Mouse (Mus musculus) layer of hippocampus, postnatal 10 days (tissue): ENCODE measurements around the gene Gm10197. TPM values are rescaled to one million over a fixed set of nuclear protein-coding genes. Genes with fewer than 3 reads are reported as not detected.

Experiments
- DNase-seq, 2 experiments: peaks; one replicate each; pipeline ENCODE4 v3.0.0; 2021; ENCODE audit warnings: low spot score in 2 of 2
- total RNA-seq, 2 experiments: library from RNA; stranded (reverse); gene quantifications; 2 replicates each; pipeline ENCODE4 v1.2.3; 2021

Gene Gm10197
- total RNA-seq, 2 experiments from 2014 or later, result not detected

DNA sequence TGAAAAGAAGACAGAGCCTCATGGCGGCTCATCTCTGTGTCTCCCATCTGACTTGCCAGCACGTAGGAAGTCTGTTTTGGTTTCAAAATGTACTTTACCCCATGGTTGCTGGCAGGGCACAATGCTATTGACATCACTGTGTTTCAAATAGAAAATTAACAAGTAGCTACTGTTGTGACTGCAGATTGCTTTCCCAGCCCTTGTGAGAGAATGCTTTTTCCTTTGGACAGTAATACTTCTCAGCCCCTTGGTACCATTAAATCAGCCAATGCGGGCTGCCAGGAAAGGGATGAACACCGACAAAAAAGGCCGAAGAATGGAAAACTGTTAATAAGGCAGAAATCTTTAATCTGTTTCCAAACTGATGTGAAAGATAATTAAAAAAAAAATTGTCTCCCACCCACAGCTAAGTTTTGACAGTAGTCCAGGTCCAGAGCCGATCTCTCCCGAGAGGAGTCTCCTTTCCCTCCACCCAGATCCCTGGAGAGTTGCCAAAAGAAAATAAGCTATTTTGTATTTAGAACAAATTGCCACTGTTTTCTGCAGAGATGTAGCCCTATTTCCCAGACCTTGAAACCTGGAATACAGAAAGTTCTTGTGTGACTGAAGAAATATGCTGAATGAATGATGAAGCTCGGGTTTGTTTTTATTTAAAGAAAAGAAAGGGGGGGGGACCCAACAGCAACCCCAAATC, 11.2 kb downstream of the Gm10197 start:
- peak; percentile 38 to 56 for DNase-seq

DNA sequence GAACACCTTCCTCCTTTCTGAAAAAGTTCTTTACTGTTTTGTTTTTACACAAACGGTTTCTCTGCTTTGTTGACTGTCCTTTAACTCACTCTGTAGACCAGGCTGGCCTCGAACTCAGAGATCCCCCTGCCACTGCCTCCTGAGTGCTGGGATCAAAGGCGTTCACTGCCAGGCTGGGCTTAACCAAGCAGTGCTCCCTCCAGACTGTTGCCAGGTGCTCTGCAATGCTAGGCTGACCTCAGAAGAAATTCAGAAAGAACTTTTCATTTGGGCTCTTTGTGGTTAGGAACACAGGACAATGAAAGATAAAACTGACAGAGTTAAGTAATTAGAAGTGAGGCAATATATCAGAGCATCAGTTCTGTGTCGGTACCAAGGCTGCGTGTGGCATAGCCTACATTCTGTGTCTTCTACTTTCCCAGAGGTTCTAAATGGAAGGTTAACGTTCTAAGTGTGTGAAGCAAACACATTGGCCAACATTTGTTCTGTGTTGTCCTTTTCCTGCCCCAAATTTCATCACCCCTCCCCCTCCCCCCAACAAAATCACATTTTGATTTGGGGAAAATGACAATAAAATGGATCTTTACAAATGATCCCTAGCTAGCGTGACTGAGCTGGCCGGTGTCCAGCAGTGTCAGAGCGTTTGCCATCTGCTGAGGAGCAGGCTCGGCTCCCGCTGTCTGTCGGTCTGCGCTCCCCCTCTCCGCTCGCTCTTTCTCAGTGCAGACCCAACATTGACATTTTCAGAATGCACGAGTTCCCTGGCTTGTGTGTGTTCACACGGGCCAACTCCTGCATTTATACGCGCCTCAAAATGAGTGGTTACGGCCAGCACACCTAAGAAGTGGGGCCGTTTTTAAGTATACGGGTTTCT, 12.2 kb downstream of the Gm10197 start:
- DNase-seq, result peak; percentile 74 to 75

DNA sequence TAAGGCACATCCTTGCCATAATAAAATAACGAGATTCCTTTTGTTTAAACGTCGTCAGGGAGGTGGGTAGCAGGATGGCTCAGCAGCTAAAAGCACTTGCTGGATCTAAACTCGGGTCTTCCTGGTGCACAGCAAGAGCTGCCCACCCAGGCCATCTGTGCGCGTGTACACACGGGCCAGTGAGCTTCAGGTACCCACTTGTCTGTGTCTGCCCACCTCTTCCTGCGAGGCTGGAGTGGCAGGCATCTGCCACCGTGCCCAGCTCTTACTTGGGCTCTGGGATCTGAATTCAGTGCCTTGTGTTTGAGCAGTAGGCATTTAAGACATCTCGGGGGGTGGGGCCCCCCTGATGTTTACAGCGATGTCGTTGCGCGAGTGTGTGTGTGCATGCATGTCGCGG, 16.5 kb downstream of the Gm10197 start:
- DNase-seq, result no peak

DNA sequence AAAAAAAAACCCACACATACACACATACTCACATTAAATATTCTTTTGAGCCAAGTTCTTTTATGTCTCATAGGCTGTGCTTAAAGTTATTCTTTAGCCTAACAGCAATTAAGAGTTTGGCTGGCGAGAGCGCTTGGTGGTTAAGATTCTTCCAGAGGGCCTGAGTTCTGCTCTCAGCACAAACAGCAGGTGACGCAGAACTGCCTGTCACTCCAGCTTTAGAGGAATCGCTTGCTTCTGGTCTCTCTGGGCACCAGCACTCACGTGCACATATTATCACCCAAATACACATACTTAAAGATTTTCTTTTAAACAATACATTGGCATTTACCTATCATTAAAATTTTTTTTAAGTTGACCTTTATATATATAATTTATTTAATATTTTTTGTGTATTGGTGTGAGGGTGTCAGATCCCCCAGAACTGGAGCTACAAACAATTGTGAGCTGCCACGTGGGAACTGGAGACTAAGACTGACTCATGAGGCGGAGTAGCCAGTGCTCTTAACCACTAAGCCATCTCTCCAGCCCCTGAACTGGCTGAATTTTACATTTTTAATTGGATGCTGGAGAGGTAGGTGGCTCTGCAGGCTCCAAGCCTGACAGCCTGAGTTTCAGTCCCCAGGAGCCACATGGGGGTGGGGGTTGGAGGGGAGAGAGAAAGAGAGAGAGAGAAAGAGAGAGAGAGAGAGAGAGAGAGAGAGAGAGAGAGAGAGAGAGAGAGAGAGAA, 17.1 kb downstream of the Gm10197 start:
- DNase-seq, result no peak

DNA sequence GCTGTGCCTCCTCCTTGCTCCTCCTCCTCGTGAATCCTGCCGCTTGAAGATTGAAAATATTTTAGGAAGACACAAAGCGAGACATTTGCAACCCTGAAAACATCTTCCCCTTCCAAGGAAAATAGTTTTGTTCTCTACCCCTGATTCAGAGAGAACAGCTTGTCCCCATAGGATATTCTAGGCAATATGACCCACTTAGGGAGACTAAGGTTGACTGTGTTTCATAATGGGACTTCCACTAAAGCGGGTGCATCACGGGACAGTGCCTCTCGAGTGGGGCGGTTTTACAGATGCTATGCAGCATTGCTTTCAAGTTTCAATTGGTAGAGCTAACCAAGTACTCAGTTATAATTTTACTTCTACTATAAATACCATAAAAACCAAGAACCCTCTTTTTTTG, 17.7 kb downstream of the Gm10197 start:
- DNase-seq, result no peak

DNA sequence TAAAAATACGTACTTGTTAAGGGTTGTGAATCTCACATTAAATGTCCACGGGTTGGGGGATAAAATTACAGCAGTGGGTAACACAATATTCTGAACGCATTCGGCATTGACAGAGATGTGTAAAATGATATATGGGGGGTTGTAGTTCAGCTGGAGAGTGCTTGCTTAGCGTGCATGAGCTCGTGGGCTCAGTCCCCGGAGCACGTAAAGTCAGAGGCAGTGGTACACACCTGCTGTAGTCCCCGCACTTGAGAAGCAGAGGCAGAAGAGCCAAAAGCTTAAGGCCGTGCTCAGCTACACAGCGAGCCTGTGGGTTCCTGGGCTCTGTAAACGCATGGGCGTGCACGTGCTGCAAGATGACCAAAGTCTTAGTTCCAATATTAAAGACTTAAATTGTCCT, 25.8 kb downstream of the Gm10197 start:
- no peak for DNase-seq

DNA sequence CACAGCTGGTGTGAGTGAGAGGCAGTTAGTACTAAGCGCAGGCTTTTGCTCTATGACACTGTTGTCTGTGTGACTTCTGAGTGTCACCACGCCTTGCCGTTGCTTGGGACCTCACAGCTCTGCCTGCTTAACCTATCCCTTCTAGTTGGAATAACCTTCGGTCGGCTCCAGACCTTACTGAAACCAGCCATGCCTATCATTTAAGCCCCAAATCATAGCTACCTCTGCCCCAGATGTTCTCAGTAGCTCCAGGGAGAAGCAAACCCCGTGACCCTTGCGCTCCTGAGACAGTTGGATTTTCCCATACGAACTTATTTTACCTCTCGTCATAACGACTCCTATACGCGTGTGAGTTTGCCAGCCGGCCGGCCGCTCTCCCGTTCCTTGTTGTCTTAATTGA, 27.5 kb downstream of the Gm10197 start:
- DNase-seq, result no peak

DNA sequence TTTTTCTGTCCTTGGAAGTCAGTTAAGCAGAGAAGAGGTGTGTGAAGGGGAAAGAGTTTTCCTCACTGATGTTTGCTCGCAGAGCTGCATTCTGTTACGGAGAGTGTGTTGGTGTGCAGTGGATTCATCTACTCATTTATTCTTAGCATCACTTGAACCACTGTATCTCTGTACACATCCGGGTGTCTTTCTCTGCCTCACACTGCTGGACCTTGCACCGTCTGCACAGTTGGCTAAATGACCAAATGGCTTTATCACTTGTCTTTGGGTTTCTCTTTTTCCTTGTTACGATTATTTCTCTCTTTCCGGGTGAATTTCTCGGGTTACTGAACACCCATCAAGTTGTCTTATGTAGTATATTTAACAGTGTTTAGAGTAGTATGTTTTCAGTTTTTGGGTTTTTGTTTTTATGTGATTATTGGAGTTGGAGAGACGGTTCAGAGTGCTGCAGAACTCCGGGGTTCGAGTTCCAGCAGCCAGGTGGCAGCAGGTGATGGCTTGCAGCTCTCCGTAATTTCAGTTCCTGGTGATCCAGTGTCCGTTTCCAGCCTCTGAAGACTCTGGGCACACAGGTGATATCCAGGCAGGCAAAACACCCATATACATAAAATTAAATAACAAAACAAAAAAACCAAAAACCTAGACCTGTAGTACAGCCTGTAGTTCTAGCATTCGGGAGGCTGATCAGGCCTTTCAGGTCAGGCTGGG, 28.2 kb downstream of the Gm10197 start:
- DNase-seq, result no peak

DNA sequence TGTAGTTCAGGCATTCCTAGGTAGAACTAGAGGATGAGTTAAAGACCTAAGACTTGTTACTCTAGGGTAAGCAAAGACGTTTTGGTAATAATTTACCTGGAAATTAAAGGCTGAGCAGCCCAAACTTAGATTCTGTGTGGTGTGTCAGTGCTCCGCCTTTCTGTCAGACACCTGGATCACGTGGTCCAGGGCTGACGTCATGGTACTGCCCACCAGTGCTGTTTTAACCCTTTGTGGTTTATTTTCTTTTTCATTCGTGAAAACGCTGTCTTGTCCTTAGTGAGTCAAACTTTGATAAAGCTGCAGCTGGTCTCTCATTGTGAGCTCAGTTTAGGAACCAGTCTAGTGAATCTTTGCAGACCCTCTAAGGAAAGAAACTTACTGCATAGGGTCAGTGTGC, 31.1 kb downstream of the Gm10197 start:
- no peak for DNase-seq

DNA sequence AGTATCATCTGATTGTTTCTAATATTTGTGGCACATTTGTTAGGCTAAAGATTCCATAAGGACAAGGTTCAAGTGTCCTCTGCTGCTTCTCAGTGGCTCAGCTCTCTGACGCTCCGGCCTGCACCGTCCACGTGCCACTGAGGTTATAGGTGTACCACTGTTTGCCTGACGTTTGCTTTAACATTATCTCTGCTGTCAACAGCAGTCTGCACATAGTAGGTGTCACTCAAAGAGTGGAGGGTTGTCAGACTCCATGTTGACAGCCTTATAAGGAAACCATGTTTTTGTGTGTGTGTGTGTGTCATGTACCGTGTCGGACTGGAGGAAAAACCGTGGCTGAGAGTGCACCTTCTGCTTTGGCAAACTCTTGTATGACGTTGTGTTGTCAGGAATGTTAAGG, 36.3 kb downstream of the Gm10197 start:
- DNase-seq, result no peak

DNA sequence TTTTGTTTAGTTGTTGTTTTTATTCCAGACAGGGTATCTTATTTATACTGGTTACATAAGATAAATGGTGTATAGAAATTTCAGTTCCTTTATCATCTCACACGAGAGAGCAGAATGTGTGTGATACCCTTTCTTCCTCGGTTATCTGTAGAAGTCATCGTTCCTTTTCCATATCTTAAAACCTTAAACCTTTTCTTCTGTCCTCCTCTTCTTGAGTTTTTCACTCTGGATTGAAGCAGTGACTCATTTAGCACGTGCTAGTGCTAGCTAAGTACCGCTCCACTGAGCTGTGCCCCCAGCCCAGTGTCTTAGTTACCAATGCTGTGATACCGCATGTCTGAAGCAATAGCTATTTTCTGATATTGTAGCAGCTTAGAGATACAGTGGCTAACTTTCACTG, 37.8 kb downstream of the Gm10197 start:
- no peak for DNase-seq

DNA sequence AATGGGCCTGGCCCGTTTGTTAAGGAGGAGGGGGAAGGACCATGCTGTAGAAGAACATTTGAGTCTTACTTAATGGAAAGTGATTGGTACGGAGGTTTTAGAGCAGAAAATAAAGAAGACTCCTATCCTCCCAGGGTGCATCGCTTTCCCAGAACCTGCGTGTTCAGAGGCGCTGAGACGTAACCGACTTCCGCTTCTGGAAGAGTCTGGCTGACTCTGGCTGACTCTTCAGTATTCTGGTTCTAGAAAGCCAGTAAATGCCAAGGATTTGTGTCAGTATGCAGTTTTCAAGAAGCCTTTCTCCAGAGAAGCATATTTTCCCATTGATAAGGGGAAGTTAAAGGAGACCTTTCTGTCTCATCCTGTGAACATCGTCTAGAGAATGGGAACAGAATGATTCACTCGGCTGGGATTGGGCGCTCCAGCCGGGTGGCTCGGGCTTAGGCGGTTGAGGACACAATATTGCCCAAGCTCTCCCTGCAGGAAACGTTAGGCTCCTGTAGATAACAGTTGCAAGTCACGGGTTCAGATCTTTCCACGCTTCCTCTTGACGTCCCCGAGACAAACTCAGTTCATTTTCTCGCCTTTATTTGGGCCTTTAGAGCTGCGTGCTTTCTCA, 39.6 kb downstream of the Gm10197 start:
- no peak for DNase-seq

DNA sequence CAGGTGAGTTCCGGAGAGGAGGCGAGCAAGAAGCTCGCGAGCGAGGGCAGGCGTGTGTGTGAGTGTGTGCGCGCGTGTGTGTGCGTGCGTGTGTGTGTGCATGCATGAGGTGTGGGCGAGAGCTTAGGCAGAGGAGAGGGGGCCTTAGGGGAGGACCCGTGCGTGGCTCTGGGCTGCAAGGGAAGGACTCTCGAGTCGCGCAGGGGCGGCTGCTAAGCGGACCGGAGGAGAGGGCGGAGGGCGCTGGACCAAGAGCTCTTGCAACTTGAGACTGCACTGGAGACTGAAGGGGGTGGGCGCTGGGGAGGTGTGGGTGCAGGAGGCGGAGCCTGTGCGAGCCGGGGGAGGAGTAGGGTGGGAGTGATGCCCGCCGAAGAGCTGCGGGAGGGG, 41.6 kb downstream of the Gm10197 start:
- DNase-seq, result peak; percentile 68 to 77

DNA sequence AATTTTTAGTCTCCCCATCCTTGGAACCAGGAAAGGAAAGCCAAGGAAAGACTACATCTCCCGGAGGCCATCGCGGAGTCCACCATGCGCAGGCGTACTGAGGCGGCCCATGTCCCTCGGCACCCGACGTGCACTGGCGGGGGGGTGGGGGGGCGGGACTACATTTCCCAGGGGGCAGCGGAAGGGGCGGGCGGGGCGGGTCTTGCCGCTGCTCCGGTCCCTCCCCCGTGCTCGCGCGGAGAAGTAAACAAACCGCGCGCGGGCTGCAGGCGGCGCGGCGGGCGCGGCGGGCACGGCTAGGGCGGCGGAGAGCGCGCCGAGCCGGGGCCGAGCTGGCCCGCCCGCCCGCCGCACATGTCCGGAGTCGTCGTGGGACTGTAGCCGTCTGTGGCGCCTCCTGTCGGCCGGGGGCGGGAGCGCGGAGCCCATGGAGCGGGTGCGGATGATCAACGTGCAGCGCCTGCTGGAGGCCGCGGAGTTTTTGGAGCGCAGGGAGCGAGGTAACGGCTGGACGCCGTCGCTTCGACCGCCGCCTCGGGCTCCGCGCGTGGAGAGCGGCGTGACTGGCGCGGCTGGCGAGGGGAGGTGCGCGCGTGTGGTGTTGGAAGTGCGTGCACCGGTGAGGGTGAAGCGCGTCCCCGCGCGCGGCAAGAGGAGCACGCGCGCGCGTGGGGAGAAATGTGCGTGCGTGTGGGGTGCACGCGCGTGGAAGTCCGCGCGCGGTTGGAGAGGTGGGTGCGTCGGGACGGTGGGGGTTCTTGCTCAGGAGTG, 42.2 kb downstream of the Gm10197 start:
- peak; percentile 94 to 96 for DNase-seq

DNA sequence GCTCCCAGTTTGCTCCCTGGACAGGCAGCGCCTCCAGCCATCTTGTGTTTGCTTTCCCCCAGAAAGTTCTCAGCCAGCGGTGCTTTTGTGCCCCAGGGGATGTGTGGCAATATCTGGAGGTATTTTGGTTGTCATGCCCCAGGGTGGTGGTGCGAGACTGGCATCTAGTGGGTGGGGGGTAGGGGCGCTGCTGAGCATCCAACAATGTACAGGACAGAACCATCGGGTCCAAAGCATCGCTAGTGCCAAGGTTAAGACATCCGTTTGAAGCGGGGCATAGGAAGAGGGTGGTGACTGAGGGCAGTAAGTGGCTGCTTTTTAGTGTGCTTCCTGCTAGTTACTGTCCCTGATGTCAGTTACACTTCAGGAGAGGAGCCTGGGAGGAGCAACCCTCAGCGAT, 43.5 kb downstream of the Gm10197 start:
- DNase-seq, result no peak

DNA sequence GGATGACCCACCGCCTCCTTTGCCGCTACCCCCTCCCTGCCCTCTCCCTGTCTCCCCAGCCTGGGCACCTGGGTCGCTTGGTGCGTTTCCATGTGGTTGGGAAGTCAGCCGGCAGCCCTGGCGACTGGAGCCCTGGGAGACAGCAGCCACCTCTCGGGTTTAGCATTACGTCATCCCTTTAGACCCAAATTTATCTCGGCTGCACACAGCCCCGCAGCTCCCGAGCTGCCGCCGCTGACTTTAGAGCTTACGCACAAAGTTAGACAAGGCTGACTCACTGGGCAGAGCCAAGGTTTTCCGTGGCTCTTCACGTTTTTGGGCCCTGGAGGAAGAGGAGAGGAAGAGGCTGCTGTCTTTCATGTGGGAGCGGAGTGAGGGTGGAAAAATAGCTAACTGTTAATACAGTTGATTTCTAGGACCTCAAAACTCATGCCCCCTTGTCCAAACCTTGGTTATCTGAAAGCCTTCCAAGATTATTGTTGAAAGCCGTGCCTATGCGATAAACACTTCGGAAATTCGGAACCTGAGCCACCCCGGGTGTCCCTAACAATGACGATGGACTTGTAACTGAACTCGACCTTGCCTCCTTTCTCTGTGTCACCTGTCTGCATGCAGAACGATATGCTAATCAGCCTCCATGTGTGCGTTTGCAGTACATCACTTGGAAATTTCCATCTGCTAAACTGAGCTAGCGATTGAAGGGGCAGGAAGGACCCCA, 45.8 kb downstream of the Gm10197 start:
- peak; percentile 58 to 72 for DNase-seq

DNA sequence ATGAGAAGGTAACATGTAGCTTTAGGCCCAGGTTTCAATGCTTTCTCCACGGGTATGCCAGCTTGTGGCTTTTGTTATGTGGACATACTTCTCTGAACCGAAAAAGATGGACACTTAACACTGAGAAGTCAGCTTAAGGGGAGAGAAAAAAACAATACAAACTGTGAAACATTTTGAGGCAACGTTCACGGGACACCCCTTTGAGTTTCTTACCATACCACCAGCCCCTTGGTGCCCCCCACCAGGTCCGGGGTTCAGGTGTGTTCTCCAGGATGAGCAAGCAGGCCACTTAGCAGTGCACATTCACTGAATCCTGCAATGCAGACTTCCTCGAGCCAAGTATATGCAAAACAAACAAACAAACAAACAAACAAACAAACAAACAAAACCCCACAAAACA, 46.7 kb downstream of the Gm10197 start:
- DNase-seq, result no peak

DNA sequence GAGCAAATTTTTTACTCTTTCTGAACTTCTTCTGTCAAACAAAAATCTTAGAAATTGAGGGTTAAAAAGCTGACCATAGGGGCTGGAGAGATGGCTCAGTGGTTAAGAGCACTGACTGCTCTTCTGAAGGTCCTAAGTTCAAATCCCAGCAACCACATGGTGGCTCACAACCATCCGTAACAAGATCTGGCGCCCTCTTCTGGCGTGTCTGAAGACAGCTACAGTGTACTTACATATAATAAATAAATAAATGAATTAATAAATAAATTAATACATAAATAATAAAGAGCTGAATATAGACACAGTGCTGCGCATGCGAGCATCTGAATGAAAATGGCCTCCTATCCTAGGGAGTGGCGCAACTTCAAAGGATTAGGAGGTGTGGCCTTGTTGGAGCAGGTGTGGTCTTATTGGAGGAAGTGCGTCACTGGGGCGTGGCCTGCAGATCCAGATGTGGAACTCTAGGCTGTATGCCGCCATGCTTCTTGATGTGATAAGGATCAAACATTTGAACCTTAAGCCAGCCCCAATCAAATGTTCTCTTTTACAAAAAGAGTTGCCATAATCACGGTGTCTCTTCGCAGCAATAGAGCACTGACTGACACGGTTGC, 49.0 kb downstream of the Gm10197 start:
- no peak for DNase-seq
